10 mouse cellular contexts compared by ENCODE assay signal in genomic region chr1:119256097-119256473, GRCm38 (mm10).
A peak's percentile ranks its signal among the peaks of the same experiment; 100 is the strongest.
DNase-seq lines count a peak whose midpoint lies in the region; ATAC-seq and TF ChIP-seq lines count a peak whose summit lies in the region.
"Had no signal": no experiment of that assay in that cellular context is flagged by ENCODE, and none has a peak within 500 bp of the region (broad histone marks: within the 10 kb centered on the region; RNA-seq: fewer than 3 reads in every experiment).

No protein-coding gene starts in this region.

- TF ChIP-seq POLR2A in liver, adult 2 months (IDR thresholded peaks at IDR 0.05; ENCODE audit: extremely low read depth, insufficient read depth, low read length): no peak
- TF ChIP-seq POLR2A in cerebellum, adult 2 months (IDR thresholded peaks at IDR 0.05; ENCODE audit: borderline replicate concordance, insufficient read depth, low read length): no peak

- no peak for DNase-seq in liver, adult 2 months (ENCODE audit: extremely low read depth, low read depth, low spot score)
- DNase-seq in liver, embryonic 11.5 days (ENCODE audit: low spot score): no peak
- DNase-seq in cerebellum, adult 2 months: peak in 1 of 2 experiments; percentile 30
- peak; percentile 40 for DNase-seq in hindbrain, embryonic 11.5 days (ENCODE audit: low spot score)
- DNase-seq in midbrain, postnatal 0 days (ENCODE audit: low spot score): peak; percentile 30
- DNase-seq in right cerebral cortex, postnatal 4 days: no peak
- DNase-seq in B cell, adult 2 months: no peak
- DNase-seq in thymus, postnatal 25 days: no peak

- 75% methylated on average over 5 of the region's 5 CpGs for WGBS in liver, adult 2 months
- WGBS in liver, embryonic 11.5 days: 47% methylated on average over 5 of the region's 5 CpGs
- WGBS in cerebellum, adult 2 months: 42% methylated on average over 5 of the region's 5 CpGs
- 36% methylated on average over 5 of the region's 5 CpGs for WGBS in hindbrain, embryonic 11.5 days
- WGBS in midbrain, postnatal 0 days: 45% methylated on average over 5 of the region's 5 CpGs

- H3K27ac ChIP-seq in liver, adult 2 months (replicated peaks; ENCODE audit: insufficient read depth, low read depth, low read length): no peak overlapping the region
- no peak overlapping the region for H3K27ac ChIP-seq in liver, embryonic 11.5 days (ENCODE audit: low read depth, low read length)
- no peak overlapping the region for H3K27ac ChIP-seq in cerebellum, adult 2 months (ENCODE audit: insufficient read depth, low read length)
- 0 out of 2 replicates have a peak overlapping the region, but pooled peaks have one; percentile 10 for H3K27ac ChIP-seq in hindbrain, embryonic 11.5 days (ENCODE audit: low read depth, low read length)
- H3K27ac ChIP-seq in midbrain, postnatal 0 days (ENCODE audit: low read depth, low read length): no peak overlapping the region
- H3K27ac ChIP-seq: embryonic facial prominence, embryonic 13.5 days had no signal

- no peak overlapping the region for H3K9ac ChIP-seq in liver, adult 2 months (ENCODE audit: low read depth, low read length)
- H3K9ac ChIP-seq in liver, embryonic 11.5 days (ENCODE audit: low read depth, low read length): no peak overlapping the region
- H3K9ac ChIP-seq in hindbrain, embryonic 11.5 days (ENCODE audit: low read depth, low read length): no peak overlapping the region
- no peak overlapping the region for H3K9ac ChIP-seq in midbrain, postnatal 0 days (replicated peaks; ENCODE audit: low read length, poor library complexity, severe bottlenecking)
- H3K9ac ChIP-seq: embryonic facial prominence, embryonic 13.5 days; midbrain, embryonic 12.5 days had no signal

- no peak overlapping the region for H3K4me2 ChIP-seq in liver, embryonic 11.5 days
- no peak overlapping the region; the same call in 1 of the 2 replicates for H3K4me2 ChIP-seq in hindbrain, embryonic 11.5 days (replicated peaks; ENCODE audit: low read depth, low read length)
- H3K4me2 ChIP-seq in midbrain, postnatal 0 days (ENCODE audit: low read depth, low read length, poor library complexity, severe bottlenecking): no peak overlapping the region
- H3K4me2 ChIP-seq: embryonic facial prominence, embryonic 13.5 days; midbrain, embryonic 12.5 days had no signal

- peak; percentile 46 for TF ChIP-seq CTCF in liver, adult 2 months (IDR thresholded peaks at IDR 0.05; ENCODE audit: low read depth, low read length)
- TF ChIP-seq CTCF in cerebellum, adult 2 months (IDR thresholded peaks at IDR 0.05; ENCODE audit: borderline replicate concordance, insufficient read depth, low read depth, low read length): peak; percentile 35; the same call in 1 of the 2 replicates
- peak; percentile 46 for TF ChIP-seq CTCF in midbrain, postnatal 0 days (IDR thresholded peaks at IDR 0.05)

- no peaks in the 10 kb centered on the region for H3K9me3 ChIP-seq in liver, embryonic 11.5 days (ENCODE audit: control insufficient read depth, low read length)
- H3K9me3 ChIP-seq in hindbrain, embryonic 11.5 days (ENCODE audit: control insufficient read depth, low read length): no peaks in the 10 kb centered on the region
- no peaks in the 10 kb centered on the region for H3K9me3 ChIP-seq in midbrain, postnatal 0 days (ENCODE audit: low read length)
- H3K9me3 ChIP-seq: embryonic facial prominence, embryonic 13.5 days; midbrain, embryonic 12.5 days had no signal

- ATAC-seq in liver, embryonic 11.5 days (replicated peaks; ENCODE audit: low FRiP score): no peak
- ATAC-seq in hindbrain, embryonic 11.5 days (ENCODE audit: low FRiP score): peak; percentile 13; the same call in 1 of the 2 replicates
- peak; percentile 31; the same call in 1 of the 2 replicates for ATAC-seq in midbrain, postnatal 0 days (ENCODE audit: low FRiP score)

- H3K36me3 ChIP-seq in liver, adult 2 months (ENCODE audit: control insufficient read depth, insufficient read depth, low read length): no peaks in the 10 kb centered on the region
- no peaks in the 10 kb centered on the region for H3K36me3 ChIP-seq in liver, embryonic 11.5 days (ENCODE audit: control insufficient read depth, insufficient read depth, low read length)
- no peaks in the 10 kb centered on the region for H3K36me3 ChIP-seq in hindbrain, embryonic 11.5 days (ENCODE audit: control insufficient read depth, insufficient read depth, low read length)
- no peaks in the 10 kb centered on the region for H3K36me3 ChIP-seq in midbrain, postnatal 0 days (ENCODE audit: insufficient read depth, low read length)
- H3K36me3 ChIP-seq: embryonic facial prominence, embryonic 13.5 days; midbrain, embryonic 12.5 days had no signal

- peaks cover 2% of the 10 kb centered on the region; the same call in 1 of the 2 replicates for H3K4me1 ChIP-seq in liver, adult 2 months (ENCODE audit: control insufficient read depth, insufficient read depth, low read length)
- no peaks in the 10 kb centered on the region for H3K4me1 ChIP-seq in liver, embryonic 11.5 days (replicated peaks; ENCODE audit: control insufficient read depth, insufficient read depth, low read length)
- peaks cover 20% of the 10 kb centered on the region for H3K4me1 ChIP-seq in cerebellum, adult 2 months (ENCODE audit: control insufficient read depth, insufficient read depth, low read length)
- H3K4me1 ChIP-seq in hindbrain, embryonic 11.5 days (replicated peaks; ENCODE audit: control insufficient read depth, insufficient read depth, low read length): 0 out of 2 replicates have a peak, but pooled peaks cover 3% of the 10 kb centered on the region
- H3K4me1 ChIP-seq in midbrain, postnatal 0 days (ENCODE audit: insufficient read depth, low read length): no peaks in the 10 kb centered on the region

- H3K27me3 ChIP-seq in liver, adult 2 months (ENCODE audit: control insufficient read depth, insufficient read depth, low read length): no peaks in the 10 kb centered on the region; the same call in 1 of the 2 replicates
- no peaks in the 10 kb centered on the region for H3K27me3 ChIP-seq in liver, embryonic 11.5 days (replicated peaks; ENCODE audit: control insufficient read depth, insufficient read depth, low read length)
- H3K27me3 ChIP-seq in cerebellum, adult 2 months (ENCODE audit: control insufficient read depth, insufficient read depth, low read length): no peaks in the 10 kb centered on the region; the same call in 1 of the 2 replicates
- no peaks in the 10 kb centered on the region for H3K27me3 ChIP-seq in hindbrain, embryonic 11.5 days (ENCODE audit: control insufficient read depth, insufficient read depth, low read length)
- H3K27me3 ChIP-seq in midbrain, postnatal 0 days (ENCODE audit: insufficient read depth, low read length): no peaks in the 10 kb centered on the region
- H3K27me3 ChIP-seq: embryonic facial prominence, embryonic 13.5 days had no signal

- no peaks in the 10 kb centered on the region for H3K79me2 ChIP-seq in liver, adult 2 months (ENCODE audit: control insufficient read depth, insufficient read depth, low read length)

- H3K4me3 ChIP-seq in liver, adult 2 months (ENCODE audit: insufficient read depth, low read depth, low read length): no peak overlapping the region
- no peak overlapping the region for H3K4me3 ChIP-seq in liver, embryonic 11.5 days (ENCODE audit: low read depth, low read length)
- no peak overlapping the region for H3K4me3 ChIP-seq in cerebellum, adult 2 months (replicated peaks; ENCODE audit: insufficient read depth, low read depth, low read length)
- no peak overlapping the region for H3K4me3 ChIP-seq in hindbrain, embryonic 11.5 days (ENCODE audit: low read depth, low read length)
- no peak overlapping the region for H3K4me3 ChIP-seq in midbrain, postnatal 0 days (ENCODE audit: low read depth, low read length)
- H3K4me3 ChIP-seq: embryonic facial prominence, embryonic 13.5 days; midbrain, embryonic 12.5 days had no signal

Comparison
In these comparisons a context has a peak if more than half of its experiments do, and no peak if none do; other contexts are left out.
1. DNase-seq: peak in hindbrain, embryonic 11.5 days (single experiment) and midbrain, postnatal 0 days (single experiment); none in liver, adult 2 months (single experiment), liver, embryonic 11.5 days (single experiment), right cerebral cortex, postnatal 4 days (single experiment), B cell, adult 2 months (0 of 2) and thymus, postnatal 25 days (single experiment).
2. Peak in every context shown above with its lines, with median percentiles within 50 percentile points of each other: CTCF ChIP-seq.